Mouse (Mus musculus) E14TG2a.4 (cell line): ENCODE measurements around the gene Cux1.

ENCODE experiments used
- CTCF ChIP-seq: conservative IDR thresholded peaks from 2 replicates; pipeline ENCODE4 v1.5.1; 2014; ENCODE audit warnings: low read length
- POU5F1 ChIP-seq: IDR thresholded peaks from 2 replicates; pipeline ENCODE4 v1.6.1; 2014; ENCODE audit warnings: low read length, borderline replicate concordance

GRCm38 (mm10) chr5:136516593-136516992, 50.7 kb downstream of the Cux1 start:
- TF ChIP-seq CTCF (no peak), POU5F1 (no peak)
